Mouse (Mus musculus): Measurements from ENCODE around the gene Camsap2.

- TF ChIP-seq POLR2A (IDR thresholded peaks at IDR 0.05; ENCODE audit: extremely low read depth, insufficient read depth, low read length) (no peak), CTCF (IDR thresholded peaks at IDR 0.05; ENCODE audit: low read depth, low read length) (no peak)
These were observed 993 bp downstream of the Camsap2 start for GRCm38 (mm10) chr1:136344768-136345453.

Measured in liver, adult 2 months (tissue).